Mouse (Mus musculus): ENCODE measurements at regions not wholly inside any gene's neighbourhood (a gene's known extent, or its start where the extent isn't known, plus 50 kb on each side); places are given as distances from the start of the nearest gene placed in this dataset.

- no peak for DNase-seq (ENCODE audit: low spot score in 2 of 2)
Observed at GRCm38 (mm10) chr14:55406146-55406545, 72.4 kb upstream of the Dhrs4 start.

All from gastrocnemius, postnatal 4 days (tissue).